Mouse (Mus musculus): ENCODE data around the gene Gm10065. TPM values are rescaled to one million over a fixed set of nuclear protein-coding genes. Genes with fewer than 3 reads are reported as not detected.

Gene Gm10065
- total and polyA plus RNA-seq, 3 experiments: not detected

DNA sequence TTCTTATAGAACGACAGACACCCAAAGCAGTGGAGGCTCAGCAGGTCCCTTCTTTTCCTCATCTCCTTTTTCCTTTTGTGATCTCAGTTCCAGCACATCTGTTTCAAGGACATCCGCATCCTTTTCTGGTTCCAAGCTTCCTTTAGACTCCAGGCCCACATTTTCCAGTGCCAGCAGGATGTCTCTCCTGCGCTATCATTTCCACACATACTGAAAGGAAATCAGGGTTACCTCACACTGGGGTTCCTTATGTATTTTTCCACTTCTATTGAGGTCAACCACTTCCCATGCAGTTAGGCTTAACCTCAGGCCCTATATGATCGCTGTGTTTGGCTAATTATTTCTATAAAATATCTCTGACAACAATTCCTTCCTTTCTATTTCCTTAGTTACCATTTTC, 43.8 kb downstream of the Gm10065 start:
- no peak overlapping the region for H3K9ac ChIP-seq (ENCODE audit: control insufficient read depth, low read depth, low read length, poor library complexity, severe bottlenecking)
- H3K36me3 ChIP-seq (ENCODE audit: control insufficient read depth in 1 of 2, insufficient read depth in 2 of 2, low read length in 2 of 2): no peaks in the 10 kb centered on the region
- no peaks in the 10 kb centered on the region for H3K9me3 ChIP-seq (replicated peaks; ENCODE audit: insufficient read depth, low read length)
- H3K27me3 ChIP-seq (ENCODE audit: control insufficient read depth in 1 of 2, insufficient read depth in 2 of 2, low read length in 2 of 2): no peaks in the 10 kb centered on the region; a peak in 1 of 4 replicates
- H3K4me1 ChIP-seq (ENCODE audit: control insufficient read depth in 1 of 2, insufficient read depth in 2 of 2, low read length in 2 of 2): no peaks in the 10 kb centered on the region
- TF ChIP-seq MYC (IDR thresholded peaks at IDR 0.05; ENCODE audit: low read depth, low read length): no peak
- no peaks in the 10 kb centered on the region for H3K79me2 ChIP-seq (ENCODE audit: control insufficient read depth, insufficient read depth, low read length, poor library complexity)
- DNase-seq (ENCODE audit: low read depth, low spot score): no peak
- H3K27ac ChIP-seq (ENCODE audit: control insufficient read depth, low read depth, low read length): no peak overlapping the region
- no peak overlapping the region for H3K4me3 ChIP-seq (ENCODE audit: control insufficient read depth in 1 of 2, insufficient read depth in 1 of 2, low read depth in 2 of 2, low read length in 2 of 2)

Other genes with a start within 250 kb of the Gm10065 start
- gene Gpx5, start 186.7 kb downstream of the Gm10065 start, total RNA-seq (2012; rRNA removed): not detected in 2 replicates
- gene Gpx5, start 186.7 kb downstream of the Gm10065 start, polyA plus RNA-seq (2012; ENCODE audit: insufficient read depth in 1 of 2, insufficient read length in 2 of 2, low read depth in 1 of 2, low replicate concordance in 2 of 2, missing spikeins in 1 of 2): not detected
- gene Gpx6, start 167.3 kb downstream of the Gm10065 start, total RNA-seq (2012; rRNA removed): not detected in 2 replicates
- gene Gpx6, start 167.3 kb downstream of the Gm10065 start, polyA plus RNA-seq (2012; ENCODE audit: insufficient read depth in 1 of 2, insufficient read length in 2 of 2, low read depth in 1 of 2, low replicate concordance in 2 of 2, missing spikeins in 1 of 2): not detected
- gene Olfr1367, start 132.5 kb downstream of the Gm10065 start, total RNA-seq (2012; rRNA removed): not detected in 2 replicates
- not detected for gene Olfr1367, start 132.5 kb downstream of the Gm10065 start, polyA plus RNA-seq (2012; ENCODE audit: insufficient read depth in 1 of 2, insufficient read length in 2 of 2, low read depth in 1 of 2, low replicate concordance in 2 of 2, missing spikeins in 1 of 2)
- 9.7 and 11.1 TPM in 2 replicates for gene Zscan12, start 116.6 kb downstream of the Gm10065 start, total RNA-seq (2012; rRNA removed)
- 1 to 10 TPM in 1 of 2 experiments, not detected in 1; 6.8 TPM for gene Zscan12, start 116.6 kb downstream of the Gm10065 start, polyA plus RNA-seq (2012; ENCODE audit: insufficient read depth in 1 of 2, insufficient read length in 2 of 2, low read depth in 1 of 2, low replicate concordance in 2 of 2, missing spikeins in 1 of 2)
- 16.9 and 17.8 TPM in 2 replicates for gene Zkscan3, start 76.7 kb downstream of the Gm10065 start, total RNA-seq (2012; rRNA removed)
- gene Zkscan3, start 76.7 kb downstream of the Gm10065 start, polyA plus RNA-seq (2012; ENCODE audit: insufficient read depth in 1 of 2, insufficient read length in 2 of 2, low read depth in 1 of 2, low replicate concordance in 2 of 2, missing spikeins in 1 of 2): 10 to 100 TPM in 1 of 2 experiments, not detected in 1; 17.1 TPM
- gene Pgbd1, start 38.4 kb downstream of the Gm10065 start, total RNA-seq (2012; rRNA removed): 0.26 and 0.35 TPM in 2 replicates
- under 1 TPM in 1 of 2 experiments, not detected in 1; 0.25 TPM for gene Pgbd1, start 38.4 kb downstream of the Gm10065 start, polyA plus RNA-seq (2012; ENCODE audit: insufficient read depth in 1 of 2, insufficient read length in 2 of 2, low read depth in 1 of 2, low replicate concordance in 2 of 2, missing spikeins in 1 of 2)
- 7.4 and 7.7 TPM in 2 replicates for gene Zscan26, start 25.7 kb downstream of the Gm10065 start, total RNA-seq (2012; rRNA removed)
- 1 to 10 TPM in 1 of 2 experiments, not detected in 1; 8.0 TPM for gene Zscan26, start 25.7 kb downstream of the Gm10065 start, polyA plus RNA-seq (2012; ENCODE audit: insufficient read depth in 1 of 2, insufficient read length in 2 of 2, low read depth in 1 of 2, low replicate concordance in 2 of 2, missing spikeins in 1 of 2)
- 0.12 TPM in 1 of 2 replicates, not detected in the other for gene Nkapl, start 10.9 kb downstream of the Gm10065 start, total RNA-seq (2012; rRNA removed)
- under 1 TPM in 1 of 2 experiments, not detected in 1; 0.17 TPM for gene Nkapl, start 10.9 kb downstream of the Gm10065 start, polyA plus RNA-seq (2012; ENCODE audit: insufficient read depth in 1 of 2, insufficient read length in 2 of 2, low read depth in 1 of 2, low replicate concordance in 2 of 2, missing spikeins in 1 of 2)
- not detected in 2 replicates for gene Zkscan4, start 534 bp downstream of the Gm10065 start, total RNA-seq (2012; rRNA removed)
- gene Zkscan4, start 534 bp downstream of the Gm10065 start, polyA plus RNA-seq (2012; ENCODE audit: insufficient read depth in 1 of 2, insufficient read length in 2 of 2, low read depth in 1 of 2, low replicate concordance in 2 of 2, missing spikeins in 1 of 2): not detected
- 0.50 TPM in 1 of 2 replicates, not detected in the other for gene AK157302, start 15.8 kb upstream of the Gm10065 start, total RNA-seq (2012; rRNA removed)
- under 1 TPM in 1 of 2 experiments, not detected in 1; 0.10 TPM for gene AK157302, start 15.8 kb upstream of the Gm10065 start, polyA plus RNA-seq (2012; ENCODE audit: insufficient read depth in 1 of 2, insufficient read length in 2 of 2, low read depth in 1 of 2, low replicate concordance in 2 of 2, missing spikeins in 1 of 2)
- 16.4 and 32.5 TPM in 2 replicates for gene Gm11273, start 22.0 kb upstream of the Gm10065 start, total RNA-seq (2012; rRNA removed)
- 100 to 1,000 TPM in 1 of 2 experiments, not detected in 1; 306 TPM for gene Gm11273, start 22.0 kb upstream of the Gm10065 start, polyA plus RNA-seq (2012; ENCODE audit: insufficient read depth in 1 of 2, insufficient read length in 2 of 2, low read depth in 1 of 2, low replicate concordance in 2 of 2, missing spikeins in 1 of 2)
- gene Zkscan8, start 51.7 kb upstream of the Gm10065 start, total RNA-seq (2012; rRNA removed): 3.2 and 3.9 TPM in 2 replicates
- gene Zkscan8, start 51.7 kb upstream of the Gm10065 start, polyA plus RNA-seq (2012; ENCODE audit: insufficient read depth in 1 of 2, insufficient read length in 2 of 2, low read depth in 1 of 2, low replicate concordance in 2 of 2, missing spikeins in 1 of 2): 1 to 10 TPM in 1 of 2 experiments, not detected in 1; 3.4 TPM
- gene Olfr1366, start 63.4 kb upstream of the Gm10065 start, total RNA-seq (2012; rRNA removed): not detected in 2 replicates
- gene Olfr1366, start 63.4 kb upstream of the Gm10065 start, polyA plus RNA-seq (2012; ENCODE audit: insufficient read depth in 1 of 2, insufficient read length in 2 of 2, low read depth in 1 of 2, low replicate concordance in 2 of 2, missing spikeins in 1 of 2): under 1 TPM in 1 of 2 experiments, not detected in 1; 0.04 TPM
- not detected in 2 replicates for gene Olfr1535, start 80.5 kb upstream of the Gm10065 start, total RNA-seq (2012; rRNA removed)
- gene Olfr1535, start 80.5 kb upstream of the Gm10065 start, polyA plus RNA-seq (2012; ENCODE audit: insufficient read depth in 1 of 2, insufficient read length in 2 of 2, low read depth in 1 of 2, low replicate concordance in 2 of 2, missing spikeins in 1 of 2): not detected
- gene Olfr1364, start 102.3 kb upstream of the Gm10065 start, total RNA-seq (2012; rRNA removed): not detected in 2 replicates
- gene Olfr1364, start 102.3 kb upstream of the Gm10065 start, polyA plus RNA-seq (2012; ENCODE audit: insufficient read depth in 1 of 2, insufficient read length in 2 of 2, low read depth in 1 of 2, low replicate concordance in 2 of 2, missing spikeins in 1 of 2): not detected
- not detected in 2 replicates for gene Olfr1362, start 134.6 kb upstream of the Gm10065 start, total RNA-seq (2012; rRNA removed)
- not detected for gene Olfr1362, start 134.6 kb upstream of the Gm10065 start, polyA plus RNA-seq (2012; ENCODE audit: insufficient read depth in 1 of 2, insufficient read length in 2 of 2, low read depth in 1 of 2, low replicate concordance in 2 of 2, missing spikeins in 1 of 2)
- gene Olfr11, start 163.1 kb upstream of the Gm10065 start, total RNA-seq (2012; rRNA removed): 0.10 and 0.12 TPM in 2 replicates
- gene Olfr11, start 163.1 kb upstream of the Gm10065 start, polyA plus RNA-seq (2012; ENCODE audit: insufficient read depth in 1 of 2, insufficient read length in 2 of 2, low read depth in 1 of 2, low replicate concordance in 2 of 2, missing spikeins in 1 of 2): under 1 TPM in 1 of 2 experiments, not detected in 1; 0.19 TPM
- not detected in 2 replicates for gene Olfr1361, start 183.9 kb upstream of the Gm10065 start, total RNA-seq (2012; rRNA removed)
- not detected for gene Olfr1361, start 183.9 kb upstream of the Gm10065 start, polyA plus RNA-seq (2012; ENCODE audit: insufficient read depth in 1 of 2, insufficient read length in 2 of 2, low read depth in 1 of 2, low replicate concordance in 2 of 2, missing spikeins in 1 of 2)
- gene Olfr1360, start 198.0 kb upstream of the Gm10065 start, total RNA-seq (2012; rRNA removed): not detected in 2 replicates
- gene Olfr1360, start 198.0 kb upstream of the Gm10065 start, polyA plus RNA-seq (2012; ENCODE audit: insufficient read depth in 1 of 2, insufficient read length in 2 of 2, low read depth in 1 of 2, low replicate concordance in 2 of 2, missing spikeins in 1 of 2): not detected
- gene Olfr1359, start 218.7 kb upstream of the Gm10065 start, total RNA-seq (2012; rRNA removed): not detected in 2 replicates
- not detected for gene Olfr1359, start 218.7 kb upstream of the Gm10065 start, polyA plus RNA-seq (2012; ENCODE audit: insufficient read depth in 1 of 2, insufficient read length in 2 of 2, low read depth in 1 of 2, low replicate concordance in 2 of 2, missing spikeins in 1 of 2)
- gene Hist1h2bl, start 236.7 kb upstream of the Gm10065 start, total RNA-seq (2012; rRNA removed): 2,215 and 3,073 TPM in 2 replicates
- gene Hist1h2bl, start 236.7 kb upstream of the Gm10065 start, polyA plus RNA-seq (2012; ENCODE audit: insufficient read depth in 1 of 2, insufficient read length in 2 of 2, low read depth in 1 of 2, low replicate concordance in 2 of 2, missing spikeins in 1 of 2): 1 to 10 TPM in 1 of 2 experiments, not detected in 1; 6.7 TPM
- gene Hist1h2ai, start 237.0 kb upstream of the Gm10065 start, total RNA-seq (2012; rRNA removed): 1,435 and 1,802 TPM in 2 replicates
- 1 to 10 TPM in 1 of 2 experiments, not detected in 1; 8.2 TPM for gene Hist1h2ai, start 237.0 kb upstream of the Gm10065 start, polyA plus RNA-seq (2012; ENCODE audit: insufficient read depth in 1 of 2, insufficient read length in 2 of 2, low read depth in 1 of 2, low replicate concordance in 2 of 2, missing spikeins in 1 of 2)
- 3,336 and 3,710 TPM in 2 replicates for gene Hist1h3h, start 238.2 kb upstream of the Gm10065 start, total RNA-seq (2012; rRNA removed)
- 10 to 100 TPM in 1 of 2 experiments, not detected in 1; 18.4 TPM for gene Hist1h3h, start 238.2 kb upstream of the Gm10065 start, polyA plus RNA-seq (2012; ENCODE audit: insufficient read depth in 1 of 2, insufficient read length in 2 of 2, low read depth in 1 of 2, low replicate concordance in 2 of 2, missing spikeins in 1 of 2)
- 1,196 and 2,041 TPM in 2 replicates for gene Hist1h2bm, start 242.6 kb upstream of the Gm10065 start, total RNA-seq (2012; rRNA removed)
- gene Hist1h2bm, start 242.6 kb upstream of the Gm10065 start, polyA plus RNA-seq (2012; ENCODE audit: insufficient read depth in 1 of 2, insufficient read length in 2 of 2, low read depth in 1 of 2, low replicate concordance in 2 of 2, missing spikeins in 1 of 2): 1 to 10 TPM in 1 of 2 experiments, not detected in 1; 1.7 TPM

All from MEL (cell line).